Mouse (Mus musculus): ENCODE results near the gene BC030500. TPM values are rescaled to one million over a fixed set of nuclear protein-coding genes. Genes with fewer than 3 reads are reported as not detected.

The BC030500 gene
- 0.48 and 0.86 TPM in 2 replicates for polyA plus RNA-seq (2016; fragmentation: Nextera tagmentation; extraction: Ambion mirVana)

- peak within 1 kb of the TSS; percentile 75 for H3K4me3 ChIP-seq
- peaks cover 12% of the 10 kb centered on the region; the same call in 1 of the 2 replicates for H3K4me1 ChIP-seq
- peak within 1 kb of the TSS; percentile 70; the same call in 1 of the 2 replicates for H3K27ac ChIP-seq (replicated peaks)
- 7% methylated on average over 14 of the region's 14 CpGs for WGBS
- no peaks in the 10 kb centered on the region for H3K9me3 ChIP-seq
- peak; percentile 14 for DNase-seq (ENCODE audit: low spot score)
- H3K27me3 ChIP-seq (replicated peaks; ENCODE audit: low read depth, poor library complexity, severe bottlenecking) = peaks cover 41% of the 10 kb centered on the region
- no peaks in the 10 kb centered on the region for H3K36me3 ChIP-seq (replicated peaks)
Observed at GRCm38 (mm10) chr8:58911677-58912076, at the start of gene BC030500. BC030500 (plus strand) TSS chr8:58911755.

- Histone ChIP-seq H3K27me3 (replicated peaks; ENCODE audit: low read depth, poor library complexity, severe bottlenecking) (no peaks in the 10 kb centered on the region), H3K4me3 (no peak overlapping the region), H3K9me3 (no peaks in the 10 kb centered on the region), H3K27ac (replicated peaks) (no peak overlapping the region), H3K4me1 (no peaks in the 10 kb centered on the region), H3K36me3 (replicated peaks) (no peaks in the 10 kb centered on the region)
- 22% methylated on average over 1 of the region's 1 CpGs for WGBS
- no peak for DNase-seq (ENCODE audit: low spot score)
Observed at GRCm38 (mm10) chr8:58886405-58886804, 25.1 kb upstream of the BC030500 start.

GRCm38 (mm10) chr8:58890591-58890990 is 21.0 kb upstream of the BC030500 start:
- DNase-seq (ENCODE audit: low spot score) = no peak
- Histone ChIP-seq H3K36me3 (replicated peaks) (no peaks in the 10 kb centered on the region), H3K27me3 (replicated peaks; ENCODE audit: low read depth, poor library complexity, severe bottlenecking) (no peaks in the 10 kb centered on the region), H3K4me1 (no peaks in the 10 kb centered on the region), H3K4me3 (no peak overlapping the region), H3K27ac (replicated peaks) (no peak overlapping the region), H3K9me3 (no peaks in the 10 kb centered on the region)
- WGBS = 93% methylated on average over 3 of the region's 3 CpGs

- WGBS = 83% methylated on average over 6 of the region's 6 CpGs
- no peaks in the 10 kb centered on the region for H3K9me3 ChIP-seq
Observed at GRCm38 (mm10) chr8:58895960-58896359, 15.6 kb upstream of the BC030500 start.

GRCm38 (mm10) chr8:58904465-58904864 is 7.1 kb upstream of the BC030500 start:
- no peak for DNase-seq (ENCODE audit: low spot score)
- H3K4me3 ChIP-seq = no peak overlapping the region
- 25% methylated on average over 2 of the region's 2 CpGs for WGBS
- H3K36me3 ChIP-seq (replicated peaks) = no peaks in the 10 kb centered on the region
- no peaks in the 10 kb centered on the region for H3K4me1 ChIP-seq
- H3K27ac ChIP-seq (replicated peaks) = no peak overlapping the region
- H3K9me3 ChIP-seq = no peaks in the 10 kb centered on the region
- no peaks in the 10 kb centered on the region for H3K27me3 ChIP-seq (replicated peaks; ENCODE audit: low read depth, poor library complexity, severe bottlenecking)

More at GRCm38 (mm10) chr8:58895960-58896359, 15.6 kb upstream of the BC030500 start:
- no peaks in the 10 kb centered on the region for H3K27me3 ChIP-seq (replicated peaks; ENCODE audit: low read depth, poor library complexity, severe bottlenecking)
- DNase-seq (ENCODE audit: low spot score) = no peak
- H3K4me1 ChIP-seq = no peaks in the 10 kb centered on the region
- H3K36me3 ChIP-seq (replicated peaks) = no peaks in the 10 kb centered on the region
- H3K4me3 ChIP-seq = no peak overlapping the region
- H3K27ac ChIP-seq (replicated peaks) = no peak overlapping the region

- no peaks in the 10 kb centered on the region for H3K36me3 ChIP-seq (replicated peaks)
- DNase-seq (ENCODE audit: low spot score) = peak; percentile 64
- H3K27ac ChIP-seq (replicated peaks) = peak within 1 kb of the TSS; percentile 70; the same call in 1 of the 2 replicates
- WGBS = under 1% methylated on average over 37 of the region's 37 CpGs
- H3K27me3 ChIP-seq (replicated peaks; ENCODE audit: low read depth, poor library complexity, severe bottlenecking) = peaks cover 41% of the 10 kb centered on the region
- H3K9me3 ChIP-seq = no peaks in the 10 kb centered on the region
- H3K4me3 ChIP-seq = peak within 1 kb of the TSS; percentile 75
- H3K4me1 ChIP-seq = peaks cover 12% of the 10 kb centered on the region; the same call in 1 of the 2 replicates
Observed at GRCm38 (mm10) chr8:58912196-58912839, 763 bp downstream of the BC030500 start, which contains the start of gene Galntl6. Galntl6 (minus strand) TSS chr8:58912640.

GRCm38 (mm10) chr8:58912840-58913639 is 1.5 kb downstream of the BC030500 start:
- Histone ChIP-seq H3K4me3 (peak overlapping the region; percentile 75), H3K36me3 (replicated peaks) (no peaks in the 10 kb centered on the region), H3K9me3 (no peaks in the 10 kb centered on the region), H3K27ac (replicated peaks) (peak overlapping the region; percentile 70; the same call in 1 of the 2 replicates), H3K27me3 (replicated peaks; ENCODE audit: low read depth, poor library complexity, severe bottlenecking) (peaks cover 41% of the 10 kb centered on the region), H3K4me1 (peaks cover 12% of the 10 kb centered on the region; the same call in 1 of the 2 replicates)
- no peak for DNase-seq (ENCODE audit: low spot score)
- WGBS = 2% methylated on average over 30 of the region's 30 CpGs

GRCm38 (mm10) chr8:58913640-58913968 is 2.0 kb downstream of the BC030500 start:
- H3K27me3 ChIP-seq (replicated peaks; ENCODE audit: low read depth, poor library complexity, severe bottlenecking) = peaks cover 41% of the 10 kb centered on the region
- no peaks in the 10 kb centered on the region for H3K36me3 ChIP-seq (replicated peaks)
- H3K4me1 ChIP-seq = peaks cover 12% of the 10 kb centered on the region; the same call in 1 of the 2 replicates
- H3K9me3 ChIP-seq = no peaks in the 10 kb centered on the region
- no peak overlapping the region; the same call in 1 of the 2 replicates for H3K4me3 ChIP-seq
- no peak overlapping the region for H3K27ac ChIP-seq (replicated peaks)
- WGBS = 50% methylated on average over 3 of the region's 3 CpGs
- no peak for DNase-seq (ENCODE audit: low spot score)

GRCm38 (mm10) chr8:58915142-58915541 is 3.6 kb downstream of the BC030500 start:
- H3K4me1 ChIP-seq = peaks cover 12% of the 10 kb centered on the region; the same call in 1 of the 2 replicates
- no peaks in the 10 kb centered on the region for H3K9me3 ChIP-seq
- no peak for DNase-seq (ENCODE audit: low spot score)
- peaks cover 39% of the 10 kb centered on the region for H3K27me3 ChIP-seq (replicated peaks; ENCODE audit: low read depth, poor library complexity, severe bottlenecking)
- no peaks in the 10 kb centered on the region for H3K36me3 ChIP-seq (replicated peaks)
- WGBS = 62% methylated on average over 2 of the region's 2 CpGs
- no peak overlapping the region for H3K4me3 ChIP-seq
- H3K27ac ChIP-seq (replicated peaks) = no peak overlapping the region

- 86% methylated on average over 1 of the region's 1 CpGs for WGBS
Observed at GRCm38 (mm10) chr8:58931066-58931465, 19.5 kb downstream of the BC030500 start.

GRCm38 (mm10) chr8:58943773-58944172 is 32.2 kb downstream of the BC030500 start:
- H3K36me3 ChIP-seq (replicated peaks) = no peaks in the 10 kb centered on the region
- no peak overlapping the region for H3K4me3 ChIP-seq
- H3K4me1 ChIP-seq = no peaks in the 10 kb centered on the region
- WGBS = 92% methylated on average over 4 of the region's 4 CpGs
- H3K27me3 ChIP-seq (replicated peaks; ENCODE audit: low read depth, poor library complexity, severe bottlenecking) = no peaks in the 10 kb centered on the region
- H3K27ac ChIP-seq (replicated peaks) = no peak overlapping the region
- no peaks in the 10 kb centered on the region for H3K9me3 ChIP-seq
- no peak for DNase-seq (ENCODE audit: low spot score)

More at GRCm38 (mm10) chr8:58931066-58931465, 19.5 kb downstream of the BC030500 start:
- no peak for DNase-seq (ENCODE audit: low spot score)
- no peak overlapping the region for H3K27ac ChIP-seq (replicated peaks)
- H3K27me3 ChIP-seq (replicated peaks; ENCODE audit: low read depth, poor library complexity, severe bottlenecking) = no peaks in the 10 kb centered on the region
- no peaks in the 10 kb centered on the region for H3K4me1 ChIP-seq
- H3K9me3 ChIP-seq = no peaks in the 10 kb centered on the region
- no peaks in the 10 kb centered on the region for H3K36me3 ChIP-seq (replicated peaks)
- H3K4me3 ChIP-seq = no peak overlapping the region

GRCm38 (mm10) chr8:58957195-58957739 is 45.7 kb downstream of the BC030500 start:
- Histone ChIP-seq H3K4me1 (no peaks in the 10 kb centered on the region), H3K9me3 (no peaks in the 10 kb centered on the region), H3K27ac (replicated peaks) (no peak overlapping the region), H3K4me3 (no peak overlapping the region), H3K36me3 (replicated peaks) (no peaks in the 10 kb centered on the region), H3K27me3 (replicated peaks; ENCODE audit: low read depth, poor library complexity, severe bottlenecking) (no peaks in the 10 kb centered on the region)
- 82% methylated on average over 5 of the region's 5 CpGs for WGBS
- no peak for DNase-seq (ENCODE audit: low spot score)

Measured in embryonic facial prominence, embryonic 10.5 days (tissue).